Mouse (Mus musculus): Measurements from ENCODE around the gene Nkx1-2.

Gene Nkx1-2

GRCm38 (mm10) chr7:132604720-132605119 lies 5.3 kb upstream of the Nkx1-2 start:
- DNase-seq (ENCODE audit: low spot score) = no peak

- no peak for DNase-seq (ENCODE audit: low spot score)
These were observed 1.5 kb upstream of the Nkx1-2 start for GRCm38 (mm10) chr7:132600926-132601325.

DNA sequence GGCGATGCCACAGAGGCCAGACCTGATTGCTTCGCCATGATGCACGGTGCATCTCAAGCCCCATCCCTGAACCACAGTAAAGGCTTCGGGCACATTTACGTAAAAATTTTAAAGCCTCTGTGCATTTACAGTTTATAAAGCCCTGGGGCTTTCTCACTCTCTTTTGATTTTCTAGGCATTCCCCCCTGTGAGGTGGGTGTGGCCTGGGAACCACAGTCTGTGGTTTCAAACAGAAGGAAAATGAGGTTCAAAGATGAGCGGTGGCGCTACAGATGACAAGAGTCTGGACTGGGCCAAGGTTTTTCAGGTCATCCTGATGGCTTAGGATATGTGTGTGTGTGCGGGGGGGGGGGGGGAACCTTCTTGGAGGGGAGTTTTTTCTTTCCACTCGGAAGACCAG lies 589 bp upstream of the Nkx1-2 start:
- DNase-seq (ENCODE audit: low spot score) = no peak

GRCm38 (mm10) chr7:132597251-132598041 lies 2.0 kb downstream of the Nkx1-2 start:
- DNase-seq (ENCODE audit: low spot score) = no peak

DNA sequence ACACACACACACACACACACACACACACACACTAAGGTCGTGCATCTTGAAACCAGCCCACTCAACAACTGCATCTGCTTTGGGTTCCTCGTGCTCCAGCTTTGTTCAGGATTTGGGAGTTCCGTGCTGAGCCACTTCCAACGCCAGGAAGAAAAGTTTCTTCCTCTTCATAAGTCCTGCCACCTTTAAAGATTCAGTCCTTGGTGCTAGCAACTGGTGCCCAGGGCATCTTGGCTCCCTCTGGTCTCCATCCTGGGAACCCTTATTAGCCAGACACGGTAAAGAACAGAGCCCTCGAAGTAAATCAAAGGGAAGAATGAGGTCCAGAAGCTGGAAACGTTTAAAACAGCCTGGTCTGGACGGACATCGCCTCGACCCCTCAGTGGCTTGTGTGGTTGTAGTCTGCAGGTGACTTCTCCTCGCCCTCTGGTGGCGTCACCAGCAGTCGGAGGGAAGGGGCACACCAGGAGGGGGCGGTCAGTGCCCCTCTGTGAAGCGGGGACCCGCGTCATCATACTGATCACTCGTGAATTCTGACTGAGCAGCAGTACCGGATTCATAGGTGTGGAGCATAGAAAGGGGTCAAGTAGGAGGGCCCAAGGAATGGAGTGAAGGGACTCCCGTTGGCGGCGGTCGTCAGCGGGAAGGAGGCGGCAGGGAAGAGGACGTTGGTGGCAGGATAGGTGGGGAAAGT lies 2.7 kb downstream of the Nkx1-2 start:
- DNase-seq (ENCODE audit: low spot score) = no peak

GRCm38 (mm10) chr7:132595787-132596186 lies 3.6 kb downstream of the Nkx1-2 start:
- no peak for DNase-seq (ENCODE audit: low spot score)

DNA sequence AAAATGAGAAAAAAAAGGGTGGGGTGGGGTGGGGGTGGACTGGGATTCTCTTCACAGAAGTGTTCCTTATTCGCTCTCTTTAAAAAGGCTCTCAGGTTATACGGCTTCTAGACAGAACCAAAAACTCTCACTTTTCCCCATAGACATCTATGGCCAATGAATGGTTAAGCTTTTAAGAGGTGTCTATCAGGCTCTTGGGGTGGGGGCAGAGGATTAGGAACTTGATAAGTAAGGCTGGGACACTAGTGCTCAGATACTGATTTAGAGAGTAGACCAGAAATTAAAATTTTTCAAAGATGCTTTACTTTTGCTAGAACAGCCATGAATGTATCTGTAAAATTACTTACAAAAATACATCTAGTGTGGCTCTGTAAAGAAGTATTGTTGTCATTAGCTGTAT lies 5.1 kb downstream of the Nkx1-2 start:
- DNase-seq (ENCODE audit: low spot score) = no peak

DNA sequence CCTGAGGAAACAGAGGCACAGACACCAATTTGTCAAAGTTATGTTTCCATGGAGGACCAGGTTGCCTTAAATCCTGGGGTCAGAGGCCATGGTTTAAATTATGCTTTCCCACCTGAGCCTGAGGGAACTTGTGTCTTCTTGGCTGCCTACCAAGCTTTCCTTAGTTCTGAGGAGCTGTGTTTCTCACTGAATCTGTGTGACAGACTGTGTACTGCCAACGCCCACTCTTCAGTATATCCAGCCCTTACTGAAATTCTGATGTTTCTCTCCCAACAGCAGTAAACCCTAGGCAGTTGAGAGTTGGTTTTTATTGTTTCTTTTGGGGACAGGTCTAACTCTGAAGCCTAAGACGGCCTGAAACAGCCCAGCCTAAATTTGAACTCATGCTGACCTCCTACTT lies 5.7 kb downstream of the Nkx1-2 start:
- no peak for DNase-seq (ENCODE audit: low spot score)

- no peak for DNase-seq (ENCODE audit: low spot score)
These were observed 9.8 kb downstream of the Nkx1-2 start for GRCm38 (mm10) chr7:132589610-132590009.

GRCm38 (mm10) chr7:132587167-132587566 lies 12.3 kb downstream of the Nkx1-2 start:
- DNase-seq (ENCODE audit: low spot score) = no peak

GRCm38 (mm10) chr7:132585695-132586491 lies 13.5 kb downstream of the Nkx1-2 start:
- DNase-seq (ENCODE audit: low spot score) = no peak

GRCm38 (mm10) chr7:132581441-132581840 lies 18.0 kb downstream of the Nkx1-2 start:
- no peak for DNase-seq (ENCODE audit: low spot score)

DNA sequence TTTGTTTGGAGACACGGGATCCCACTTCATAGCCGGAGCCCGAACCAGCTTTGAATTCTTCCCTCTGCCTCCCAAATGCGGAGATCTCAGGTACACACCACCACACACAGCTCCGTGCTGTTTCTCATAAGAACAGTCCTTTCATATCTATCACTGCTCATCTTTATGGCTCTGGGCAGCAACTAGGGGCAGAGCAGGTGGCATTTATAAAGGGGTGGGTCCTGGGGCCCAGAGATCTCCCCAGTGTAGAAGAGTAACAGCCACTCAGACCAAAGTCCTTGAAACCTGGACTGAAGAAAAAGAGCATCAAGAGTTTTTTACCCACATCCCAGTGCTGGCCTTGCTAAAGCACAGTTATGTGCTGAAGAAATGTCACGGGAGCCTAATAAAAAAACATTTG lies 18.9 kb downstream of the Nkx1-2 start:
- no peak for DNase-seq (ENCODE audit: low spot score)

DNA sequence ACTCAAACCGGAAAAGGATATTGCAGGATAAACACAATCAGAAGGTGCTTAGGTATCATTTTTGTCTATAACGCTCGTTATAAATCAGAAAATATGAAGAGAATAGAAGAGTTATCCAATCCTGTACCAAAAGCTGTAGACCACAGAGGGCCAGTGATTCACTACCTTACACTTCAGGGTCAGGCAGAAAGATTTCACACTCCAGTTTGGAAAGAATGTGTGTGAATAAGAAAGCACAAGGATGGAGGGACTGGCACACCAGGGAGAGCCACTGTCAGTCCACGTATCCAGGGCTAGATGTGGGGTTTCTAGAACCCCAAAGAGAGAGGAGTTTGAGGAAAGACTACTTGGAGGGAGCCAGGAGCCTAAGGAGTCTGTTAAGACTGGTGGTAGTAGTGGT lies 22.5 kb downstream of the Nkx1-2 start:
- DNase-seq (ENCODE audit: low spot score) = no peak

- DNase-seq (ENCODE audit: low spot score) = peak; percentile 94
These were observed 23.3 kb downstream of the Nkx1-2 start, which contains the start of gene Oat for GRCm38 (mm10) chr7:132576116-132576650. Gene Oat, minus strand, starts transcription at chr7:132576398.

GRCm38 (mm10) chr7:132575623-132576022 lies 23.8 kb downstream of the Nkx1-2 start:
- DNase-seq (ENCODE audit: low spot score) = peak; percentile 83

- DNase-seq (ENCODE audit: low spot score) = no peak
These were observed 24.8 kb downstream of the Nkx1-2 start for GRCm38 (mm10) chr7:132574646-132575045.

DNA sequence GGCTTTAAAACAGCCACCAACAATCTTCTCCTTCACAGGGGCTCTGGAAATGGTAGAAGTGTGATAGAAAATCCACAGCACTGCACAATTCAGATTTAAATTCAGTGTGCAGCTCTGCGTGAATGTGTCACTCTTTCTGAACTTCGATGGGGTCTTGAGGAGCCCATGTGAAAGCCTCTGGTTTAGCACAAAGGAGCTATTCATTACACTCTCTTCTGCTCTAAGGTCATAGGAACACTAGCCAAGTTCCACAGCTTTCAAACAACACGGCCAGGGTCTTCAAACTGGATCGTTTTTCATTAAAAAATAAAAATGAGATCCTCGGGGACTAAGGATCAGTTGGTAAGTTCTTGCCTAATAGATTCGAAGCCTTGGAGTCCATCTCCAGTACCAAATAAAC lies 26.2 kb downstream of the Nkx1-2 start:
- DNase-seq (ENCODE audit: low spot score) = no peak

DNA sequence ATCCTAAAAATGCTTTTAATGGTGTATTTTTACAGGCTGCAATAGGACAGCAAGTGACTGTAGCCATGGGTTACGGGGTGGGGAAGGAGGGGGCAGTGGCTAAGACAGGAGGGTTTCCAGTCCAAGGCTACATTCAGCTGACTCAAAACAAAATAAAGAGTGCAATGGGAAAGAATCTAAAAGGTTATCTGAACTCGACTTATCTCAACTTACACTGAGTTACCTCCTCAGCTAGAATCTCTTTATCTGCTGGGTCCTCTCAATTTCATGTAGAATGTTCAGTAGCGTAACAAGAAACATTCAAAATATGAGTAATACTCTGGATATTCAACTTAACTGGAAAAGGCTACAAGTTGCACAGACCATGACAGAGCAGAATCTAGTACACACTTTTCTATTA lies 26.7 kb downstream of the Nkx1-2 start:
- DNase-seq (ENCODE audit: low spot score) = no peak

DNA sequence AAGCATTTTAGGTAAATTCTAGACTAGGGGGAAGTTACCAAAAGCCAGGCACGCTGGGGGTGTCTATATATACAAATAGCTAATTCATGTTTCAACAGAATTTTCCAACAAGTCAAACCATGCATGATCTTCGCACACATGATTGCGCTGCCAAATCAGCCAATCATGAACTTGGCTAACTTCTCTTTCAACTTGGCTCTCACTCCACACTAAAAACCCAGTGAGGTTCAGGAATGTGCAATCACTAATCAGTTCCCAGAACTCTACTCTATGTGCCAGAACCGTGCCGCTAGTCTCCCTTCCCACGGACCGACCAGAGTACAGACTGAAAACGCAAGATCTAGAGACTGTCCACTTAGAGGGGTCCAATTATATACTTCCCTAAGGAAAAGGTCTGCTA lies 28.0 kb downstream of the Nkx1-2 start:
- no peak for DNase-seq (ENCODE audit: low spot score)

GRCm38 (mm10) chr7:132570071-132570470 lies 29.4 kb downstream of the Nkx1-2 start:
- DNase-seq (ENCODE audit: low spot score) = no peak

GRCm38 (mm10) chr7:132568817-132569216 lies 30.6 kb downstream of the Nkx1-2 start:
- no peak for DNase-seq (ENCODE audit: low spot score)

All from urinary bladder, postnatal 14 days (tissue).